Mouse (Mus musculus) ES-E14 (cell line): Measurements from ENCODE around the gene Il34.

Experiments used
- CHD2 ChIP-seq: IDR thresholded peaks from 2 replicates; pipeline ENCODE4 v1.6.1; 2014; ENCODE audit warnings: mild to moderate bottlenecking, low read depth, low read length, inconsistent platforms
- HCFC1 ChIP-seq: IDR thresholded peaks from 2 replicates; pipeline ENCODE4 v1.6.1; 2012; ENCODE audit warnings: low read length, inconsistent platforms, borderline replicate concordance; ENCODE audit not compliant: insufficient read depth

GRCm38 (mm10) chr8:110731346-110731859 is 74.3 kb downstream of the Il34 start:
- TF ChIP-seq CHD2: no peak
- no peak for TF ChIP-seq HCFC1
